10 mouse cellular contexts compared by ENCODE assay signal in the genomic region with DNA sequence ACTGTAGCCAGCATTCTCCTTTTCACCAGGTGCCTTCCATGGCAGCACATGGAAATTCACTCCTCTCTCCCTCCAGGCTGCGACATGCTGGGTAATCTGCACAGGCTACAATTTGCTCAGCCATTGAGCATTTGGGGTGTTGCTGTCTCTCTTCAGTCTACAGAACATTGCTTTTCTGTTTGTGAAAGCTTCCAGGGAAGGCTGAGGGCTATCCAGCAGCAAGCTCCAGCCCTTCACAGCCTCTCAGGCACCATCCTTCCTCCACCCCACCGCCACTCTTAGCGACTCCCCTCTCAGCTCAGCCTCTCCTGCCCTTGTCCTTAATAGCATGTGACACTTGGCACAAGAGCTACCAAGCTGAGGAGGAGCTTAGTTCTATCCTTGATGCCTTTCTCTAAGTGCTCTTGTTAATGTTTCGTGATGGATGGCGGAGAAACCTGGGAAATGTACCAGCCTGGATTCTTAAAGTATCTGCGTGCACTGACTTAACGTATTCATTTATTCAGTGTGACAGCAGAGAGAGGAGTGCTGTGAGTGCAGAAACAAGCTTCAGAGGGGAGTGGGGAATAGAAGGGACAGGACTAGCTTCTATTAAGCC.
DNase-seq lines count a peak whose midpoint lies in the region; ATAC-seq and TF ChIP-seq lines count a peak whose summit lies in the region.
"Had no signal": no experiment of that assay in that cellular context is flagged by ENCODE, and none has a peak within 500 bp of the region (broad histone marks: within the 10 kb centered on the region; RNA-seq: fewer than 3 reads in every experiment).

No protein-coding gene starts in this region.

- no peak for TF ChIP-seq CTCF in cerebellum, adult 2 months (IDR thresholded peaks at IDR 0.05; ENCODE audit: borderline replicate concordance, insufficient read depth, low read depth, low read length)

- no peaks in the 10 kb centered on the region for H3K9me3 ChIP-seq in neural tube, embryonic 12.5 days

- intact Hi-C loops in left cerebral cortex, postnatal 4 days (cut with DNase I) = loop anchor here (5.0 kb wide), 1 partner anchor 56 kb away; no protein-coding TSS in a partner anchor
- intact Hi-C loops in gastrocnemius, postnatal 14 days (cut with DNase I; ENCODE audit: low total_unique reads) = no loop called here

- ATAC-seq in cerebellum, adult (ENCODE audit: insufficient number of reproducible peaks, low FRiP score, low TSS enrichment) = no peak
- ATAC-seq in neural tube, embryonic 12.5 days (ENCODE audit: low FRiP score, low read depth) = peak; percentile 49; the same call in 1 of the 2 replicates

- no peaks in the 10 kb centered on the region for H3K27me3 ChIP-seq in cerebellum, adult 2 months (ENCODE audit: control insufficient read depth, insufficient read depth, low read length)
- H3K27me3 ChIP-seq in neural tube, embryonic 12.5 days (replicated peaks) = no peaks in the 10 kb centered on the region

- peak overlapping the region; percentile 65 for H3K27ac ChIP-seq in cerebellum, adult 2 months (ENCODE audit: insufficient read depth, low read length)
- peak overlapping the region; percentile 47 for H3K27ac ChIP-seq in neural tube, embryonic 12.5 days
- H3K27ac ChIP-seq: macrophage had no signal

- no peaks in the 10 kb centered on the region for H3K36me3 ChIP-seq in neural tube, embryonic 12.5 days

- WGBS in cerebellum, adult 2 months = 17% methylated on average over 7 of the region's 7 CpGs
- 58% methylated on average over 7 of the region's 7 CpGs for WGBS in neural tube, embryonic 12.5 days

- no peak overlapping the region for H3K4me3 ChIP-seq in cerebellum, adult 2 months (replicated peaks; ENCODE audit: insufficient read depth, low read depth, low read length)
- no peak overlapping the region for H3K4me3 ChIP-seq in neural tube, embryonic 12.5 days

- DNase-seq in cerebellum, adult 2 months = peak in 1 of 2 experiments; percentile 66
- DNase-seq in cerebellum, postnatal 10 days = peak; percentile 61 to 62
- DNase-seq in left cerebral cortex, postnatal 4 days = peak; percentile 42
- no peak for DNase-seq in gastrocnemius, postnatal 14 days
- DNase-seq in urinary bladder, postnatal 25 days (ENCODE audit: low spot score) = no peak
- DNase-seq in natural killer cell, adult 2 months (ENCODE audit: low spot score in 2 of 2) = no peak
- DNase-seq: layer of hippocampus, postnatal 36 days had no signal

- H3K4me2 ChIP-seq in neural tube, embryonic 12.5 days (replicated peaks) = no peak overlapping the region

- peaks cover 65% of the 10 kb centered on the region for H3K4me1 ChIP-seq in cerebellum, adult 2 months (ENCODE audit: control insufficient read depth, insufficient read depth, low read length)
- H3K4me1 ChIP-seq in neural tube, embryonic 12.5 days = peaks cover 22% of the 10 kb centered on the region

- TF ChIP-seq POLR2A in cerebellum, adult 2 months (IDR thresholded peaks at IDR 0.05; ENCODE audit: borderline replicate concordance, insufficient read depth, low read length) = no peak

- H3K9ac ChIP-seq in neural tube, embryonic 12.5 days = no peak overlapping the region

Comparison
In these comparisons a context has a peak if more than half of its experiments do, and no peak if none do; other contexts are left out.
1. DNase-seq: peak in cerebellum, postnatal 10 days (2 of 2) and left cerebral cortex, postnatal 4 days (single experiment); none in gastrocnemius, postnatal 14 days (single experiment), urinary bladder, postnatal 25 days (single experiment) and natural killer cell, adult 2 months (0 of 2).